Mouse (Mus musculus) olfactory bulb, adult 2 months (tissue): ENCODE measurements around the gene Stk35. TPM values are rescaled to one million over a fixed set of nuclear protein-coding genes. Genes with fewer than 3 reads are reported as not detected.

Source experiments
- H3K27ac ChIP-seq: fragments of 200-500 bp; 2 replicates; pipeline ENCODE4 v1.5.1; 2012; ENCODE audit warnings: low read depth, low read length; ENCODE audit not compliant: insufficient read depth
- H3K4me1 ChIP-seq: fragments of 200-500 bp; 2 replicates; pipeline ENCODE4 v1.6.1; 2012; ENCODE audit warnings: low read length; ENCODE audit not compliant: control insufficient read depth, insufficient read depth
- H3K4me3 ChIP-seq: fragments of 200-500 bp; 2 replicates; pipeline ENCODE4 v1.5.1; 2012; ENCODE audit warnings: mild to moderate bottlenecking, low read depth, low read length, moderate library complexity; ENCODE audit not compliant: insufficient read depth
- CTCF ChIP-seq: fragments of 200-500 bp; IDR thresholded peaks from 2 replicates; pipeline ENCODE4 v1.5.1; 2012; ENCODE audit warnings: low read depth, mild to moderate bottlenecking, low read length, moderate library complexity; ENCODE audit not compliant: insufficient read depth
- POLR2A ChIP-seq: fragments of 200-500 bp; IDR thresholded peaks from 2 replicates; pipeline ENCODE4 v1.6.1; 2012; ENCODE audit warnings: mild to moderate bottlenecking, low read depth, low read length, moderate library complexity; ENCODE audit not compliant: insufficient read depth
- WGBS: fragments of 180-500 bp; shearing (Covaris S2); methylation state at CpG from one replicate; pipeline ENCODE4 v1.1.7; 2018; 5-methylcytosine and 5-hydroxymethylcytosine counted together
- polyA plus RNA-seq: library from polyadenylated mRNA; stranded (reverse); fragments of >200 nt; gene quantifications from 2 replicates; pipeline ENCODE4 v1.2.4, GENCODE M21; 2012; ENCODE audit warnings: low replicate concordance; ENCODE audit not compliant: missing spikeins, insufficient read depth, insufficient read length

The Stk35 gene
- polyA plus RNA-seq, 1 experiment, result not detected

DNA sequence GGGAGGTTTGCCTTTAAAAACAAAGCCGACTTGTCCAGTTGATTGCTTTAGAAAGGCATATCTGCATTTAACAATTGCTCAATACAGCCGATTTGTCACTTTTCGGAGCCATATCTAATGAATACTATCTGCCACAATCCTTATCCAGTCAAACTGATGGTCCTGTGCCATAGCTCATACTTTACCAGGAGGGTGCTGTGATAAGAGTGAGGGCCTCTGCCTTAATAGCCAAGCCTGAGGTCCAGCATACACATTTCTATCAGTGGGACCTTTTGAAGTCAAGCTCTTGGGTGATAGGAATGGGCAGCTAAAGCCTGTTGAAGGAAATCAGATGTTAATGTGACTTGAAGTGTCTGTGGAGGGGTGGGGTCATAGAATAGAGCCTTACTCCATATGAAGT, 13.7 kb downstream of the Stk35 start:
- 97% methylated on average over 3 of the region's 3 CpGs for WGBS
- H3K4me1 ChIP-seq, result peaks cover 8% of the 10 kb centered on the region
- H3K4me3 ChIP-seq, result no peak overlapping the region
- no peak overlapping the region for H3K27ac ChIP-seq
- TF ChIP-seq POLR2A, result no peak
- no peak for TF ChIP-seq CTCF

- no peak overlapping the region for H3K4me3 ChIP-seq
- no peak for TF ChIP-seq POLR2A
- TF ChIP-seq CTCF, result no peak
- H3K4me1 ChIP-seq, result peaks cover 8% of the 10 kb centered on the region
- WGBS, result 55% methylated on average over 2 of the region's 2 CpGs
- no peak overlapping the region for H3K27ac ChIP-seq
These were observed 14.8 kb downstream of the Stk35 start for GRCm38 (mm10) chr2:129815076-129815475.

- Histone ChIP-seq H3K4me1 (peaks cover 10% of the 10 kb centered on the region), H3K4me3 (no peak overlapping the region), H3K27ac (no peak overlapping the region)
- TF ChIP-seq POLR2A (no peak), CTCF (no peak)
- 51% methylated on average over 5 of the region's 5 CpGs for WGBS
These were observed 17.4 kb downstream of the Stk35 start for GRCm38 (mm10) chr2:129817603-129818257.

DNA sequence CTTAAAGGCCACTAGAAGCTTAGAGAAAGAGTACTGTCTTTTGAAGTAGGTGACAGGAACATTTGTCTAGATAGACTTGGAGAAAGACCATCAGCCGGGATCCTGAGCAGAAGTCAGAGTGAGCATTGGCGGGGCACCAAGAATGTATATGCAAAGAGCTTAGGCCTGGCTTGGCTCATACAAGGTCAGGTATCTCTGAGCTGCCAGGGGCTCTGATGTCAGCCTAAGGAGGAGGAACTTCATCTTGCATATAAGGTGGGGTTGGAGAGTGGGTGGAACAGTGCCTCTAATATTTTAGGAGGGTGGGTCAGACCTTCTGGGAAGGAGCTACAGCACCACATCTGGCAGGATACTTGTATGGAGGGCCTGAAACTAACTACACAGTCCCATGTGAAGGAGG, 18.6 kb downstream of the Stk35 start:
- TF ChIP-seq CTCF, result no peak
- TF ChIP-seq POLR2A, result no peak
- no peak overlapping the region for H3K4me3 ChIP-seq
- WGBS, result 87% methylated on average over 2 of the region's 2 CpGs
- no peak overlapping the region for H3K27ac ChIP-seq
- peaks cover 8% of the 10 kb centered on the region for H3K4me1 ChIP-seq

- H3K4me3 ChIP-seq, result no peak overlapping the region
- H3K4me1 ChIP-seq, result peaks cover 8% of the 10 kb centered on the region
- WGBS, result 59% methylated on average over 2 of the region's 2 CpGs
- TF ChIP-seq POLR2A, result no peak
- TF ChIP-seq CTCF, result no peak
- H3K27ac ChIP-seq, result 0 out of 2 replicates have a peak overlapping the region, but pooled peaks have one; percentile 22
These were observed 19.2 kb downstream of the Stk35 start for GRCm38 (mm10) chr2:129819531-129819930.

- WGBS, result 56% methylated on average over 1 of the region's 1 CpGs
- Histone ChIP-seq H3K27ac (0 out of 2 replicates have a peak overlapping the region, but pooled peaks have one; percentile 22), H3K4me3 (no peak overlapping the region), H3K4me1 (peaks cover 8% of the 10 kb centered on the region)
- TF ChIP-seq POLR2A, result no peak
- no peak for TF ChIP-seq CTCF
These were observed 19.6 kb downstream of the Stk35 start for GRCm38 (mm10) chr2:129819951-129820350.

- Histone ChIP-seq H3K4me1 (peaks cover 5% of the 10 kb centered on the region), H3K27ac (no peak overlapping the region), H3K4me3 (no peak overlapping the region)
- WGBS, result 65% methylated on average over 8 of the region's 8 CpGs
- TF ChIP-seq CTCF, result no peak
- no peak for TF ChIP-seq POLR2A
These were observed 20.7 kb downstream of the Stk35 start for GRCm38 (mm10) chr2:129821021-129821420.

- TF ChIP-seq POLR2A, result no peak
- H3K4me3 ChIP-seq, result no peak overlapping the region
- peaks cover 5% of the 10 kb centered on the region for H3K4me1 ChIP-seq
- H3K27ac ChIP-seq, result no peak overlapping the region
- WGBS, result 84% methylated on average over 5 of the region's 5 CpGs
These were observed 21.3 kb downstream of the Stk35 start for GRCm38 (mm10) chr2:129821568-129821967.

DNA sequence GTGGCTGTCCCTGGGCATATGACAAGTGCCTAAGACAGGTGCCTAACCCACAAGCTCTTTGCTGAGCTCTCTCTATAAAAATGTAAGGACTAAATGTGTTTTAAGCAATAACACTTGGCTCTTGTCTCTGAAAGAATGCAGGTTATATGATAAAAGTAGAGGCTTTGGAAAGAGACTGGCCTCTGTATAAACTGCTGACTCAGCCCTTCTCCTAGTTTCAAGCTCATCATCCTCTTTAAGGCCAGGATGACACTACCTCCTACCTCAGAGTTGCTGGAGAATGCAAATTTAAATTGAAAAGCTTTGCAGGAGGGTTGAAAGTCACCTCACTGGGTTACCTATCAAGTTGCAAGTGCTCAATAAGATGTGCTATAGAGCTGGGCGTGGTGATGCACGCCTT, 23.0 kb downstream of the Stk35 start:
- no peak overlapping the region for H3K27ac ChIP-seq
- no peak overlapping the region for H3K4me3 ChIP-seq
- WGBS, result 96% methylated on average over 2 of the region's 2 CpGs
- TF ChIP-seq CTCF, result no peak
- H3K4me1 ChIP-seq, result peaks cover 5% of the 10 kb centered on the region

- Histone ChIP-seq H3K27ac (no peak overlapping the region), H3K4me3 (no peak overlapping the region), H3K4me1 (peaks cover 5% of the 10 kb centered on the region)
- TF ChIP-seq CTCF (no peak), POLR2A (no peak)
- WGBS, result 89% methylated on average over 6 of the region's 6 CpGs
These were observed 23.9 kb downstream of the Stk35 start for GRCm38 (mm10) chr2:129824254-129824653.
